Mouse (Mus musculus) liver, adult 2 months (tissue): ENCODE measurements around the gene Fam92b. TPM values are rescaled to one million over a fixed set of nuclear protein-coding genes. Genes with fewer than 3 reads are reported as not detected.

Experiments used
- DNase-seq: peaks from one replicate; pipeline ENCODE4 v3.0.0-alpha.2; 2011; ENCODE audit warnings: low read depth, low spot score; ENCODE audit errors: extremely low read depth
- H3K27ac ChIP-seq: fragments of 200-500 bp; replicated peaks from 2 replicates; pipeline ENCODE4 v1.5.1; 2012; ENCODE audit warnings: low read depth, mild to moderate bottlenecking, control low read depth, inconsistent platforms, low read length; ENCODE audit not compliant: insufficient read depth
- H3K27me3 ChIP-seq: fragments of 200-500 bp; 2 replicates; pipeline ENCODE4 v1.6.1; 2012; ENCODE audit warnings: mild to moderate bottlenecking, moderate library complexity, low read length, inconsistent platforms; ENCODE audit not compliant: control insufficient read depth, insufficient read depth
- H3K36me3 ChIP-seq: fragments of 200-500 bp; 2 replicates; pipeline ENCODE4 v1.6.1; 2012; ENCODE audit warnings: low read length, inconsistent platforms; ENCODE audit not compliant: control insufficient read depth, insufficient read depth
- H3K4me1 ChIP-seq: fragments of 200-500 bp; 2 replicates; pipeline ENCODE4 v1.6.1; 2011; ENCODE audit warnings: low read length; ENCODE audit not compliant: control insufficient read depth, insufficient read depth
- H3K4me3 ChIP-seq: fragments of 200-500 bp; 2 replicates; pipeline ENCODE4 v1.5.1; 2011; ENCODE audit warnings: low read depth, mild to moderate bottlenecking, control low read depth, low read length, moderate library complexity; ENCODE audit not compliant: insufficient read depth
- H3K79me2 ChIP-seq: fragments of 200-500 bp; 2 replicates; pipeline ENCODE4 v1.6.1; 2012; ENCODE audit warnings: inconsistent platforms, mild to moderate bottlenecking, low read length, moderate library complexity; ENCODE audit not compliant: control insufficient read depth, insufficient read depth
- H3K9ac ChIP-seq: fragments of 200-500 bp; 2 replicates; pipeline ENCODE4 v1.6.1; 2012; ENCODE audit warnings: low read depth, mild to moderate bottlenecking, control low read depth, inconsistent platforms, low read length
- CTCF ChIP-seq: fragments of 200-500 bp; IDR thresholded peaks from 2 replicates; pipeline ENCODE4 v1.5.1; 2011; ENCODE audit warnings: low read depth, low read length, control low read depth
- POLR2A ChIP-seq: fragments of 200-500 bp; IDR thresholded peaks from 2 replicates; pipeline ENCODE4 v1.6.1; 2011; ENCODE audit warnings: low read length, control low read depth; ENCODE audit not compliant: insufficient read depth; ENCODE audit errors: extremely low read depth
- WGBS: fragments of 180-500 bp; shearing (Covaris S2); methylation state at CpG from one replicate; pipeline ENCODE4 v1.1.7; 2018; 5-methylcytosine and 5-hydroxymethylcytosine counted together
- polyA plus RNA-seq: library from polyadenylated mRNA; depleted of rRNA; stranded (reverse); fragments of >200 nt; gene quantifications from 2 replicates; pipeline ENCODE4 v1.2.3, GENCODE M21; 2012
- total RNA-seq: library from RNA; depleted of rRNA; stranded (reverse); fragments of >200 nt; gene quantifications from 2 replicates; pipeline ENCODE4 v1.2.3, GENCODE M21; 2014

Fam92b gene
- total and polyA plus RNA-seq, 2 experiments: not detected

- Histone ChIP-seq H3K27me3 (no peaks in the 10 kb centered on the region), H3K27ac (no peak overlapping the region), H3K79me2 (no peaks in the 10 kb centered on the region), H3K4me3 (no peak overlapping the region), H3K36me3 (no peaks in the 10 kb centered on the region), H3K9ac (no peak overlapping the region), H3K4me1 (no peaks in the 10 kb centered on the region)
- 91% methylated on average over 8 of the region's 8 CpGs for WGBS
- TF ChIP-seq POLR2A: no peak
- TF ChIP-seq CTCF: peak; percentile 31; the same call in 1 of the 2 replicates
- no peak for DNase-seq
Measured at GRCm38 (mm10) chr8:120207364-120207763, 30.1 kb upstream of the Fam92b start.

GRCm38 (mm10) chr8:120205916-120206315 is 28.6 kb upstream of the Fam92b start:
- DNase-seq: no peak
- no peaks in the 10 kb centered on the region for H3K79me2 ChIP-seq
- H3K36me3 ChIP-seq: no peaks in the 10 kb centered on the region
- no peak overlapping the region for H3K4me3 ChIP-seq
- no peaks in the 10 kb centered on the region for H3K27me3 ChIP-seq
- no peak overlapping the region for H3K27ac ChIP-seq
- TF ChIP-seq CTCF: no peak
- TF ChIP-seq POLR2A: no peak
- WGBS: 93% methylated on average over 9 of the region's 9 CpGs
- H3K9ac ChIP-seq: no peak overlapping the region
- no peaks in the 10 kb centered on the region for H3K4me1 ChIP-seq

- Histone ChIP-seq H3K4me1 (no peaks in the 10 kb centered on the region), H3K4me3 (no peak overlapping the region), H3K27me3 (no peaks in the 10 kb centered on the region), H3K36me3 (no peaks in the 10 kb centered on the region), H3K9ac (no peak overlapping the region), H3K79me2 (no peaks in the 10 kb centered on the region), H3K27ac (no peak overlapping the region)
- TF ChIP-seq POLR2A (no peak), CTCF (no peak)
- DNase-seq: peak; percentile 21
- 68% methylated on average over 7 of the region's 7 CpGs for WGBS
Measured at GRCm38 (mm10) chr8:120204736-120205360, 27.6 kb upstream of the Fam92b start.

- DNase-seq: no peak
- Histone ChIP-seq H3K79me2 (no peaks in the 10 kb centered on the region), H3K9ac (no peak overlapping the region), H3K4me3 (no peak overlapping the region), H3K4me1 (no peaks in the 10 kb centered on the region), H3K27me3 (no peaks in the 10 kb centered on the region), H3K27ac (no peak overlapping the region), H3K36me3 (no peaks in the 10 kb centered on the region)
- 63% methylated on average over 3 of the region's 3 CpGs for WGBS
- TF ChIP-seq POLR2A: no peak
- no peak for TF ChIP-seq CTCF
Measured at GRCm38 (mm10) chr8:120202546-120202945, 25.3 kb upstream of the Fam92b start.

- Histone ChIP-seq H3K27me3 (no peaks in the 10 kb centered on the region), H3K4me1 (no peaks in the 10 kb centered on the region), H3K27ac (no peak overlapping the region), H3K79me2 (no peaks in the 10 kb centered on the region), H3K4me3 (no peak overlapping the region), H3K9ac (no peak overlapping the region), H3K36me3 (no peaks in the 10 kb centered on the region)
- WGBS: 89% methylated on average over 6 of the region's 6 CpGs
- no peak for TF ChIP-seq CTCF
- no peak for TF ChIP-seq POLR2A
- DNase-seq: no peak
Measured at GRCm38 (mm10) chr8:120201351-120201750, 24.1 kb upstream of the Fam92b start.

- Histone ChIP-seq H3K4me3 (no peak overlapping the region), H3K79me2 (no peaks in the 10 kb centered on the region), H3K9ac (no peak overlapping the region), H3K27me3 (no peaks in the 10 kb centered on the region), H3K4me1 (no peaks in the 10 kb centered on the region), H3K27ac (no peak overlapping the region), H3K36me3 (no peaks in the 10 kb centered on the region)
- TF ChIP-seq CTCF: no peak
- no peak for TF ChIP-seq POLR2A
- WGBS: 98% methylated on average over 5 of the region's 5 CpGs
- DNase-seq: no peak
Measured at GRCm38 (mm10) chr8:120192118-120192517, 14.9 kb upstream of the Fam92b start.
